Mouse (Mus musculus): ENCODE data around the gene Mfap5.
"Not testable (repeated sequence)": the region's sequence is repeated elsewhere in the genome, so short reads cannot be mapped to it uniquely, and the experiment has no call there.

Mfap5 gene

DNA sequence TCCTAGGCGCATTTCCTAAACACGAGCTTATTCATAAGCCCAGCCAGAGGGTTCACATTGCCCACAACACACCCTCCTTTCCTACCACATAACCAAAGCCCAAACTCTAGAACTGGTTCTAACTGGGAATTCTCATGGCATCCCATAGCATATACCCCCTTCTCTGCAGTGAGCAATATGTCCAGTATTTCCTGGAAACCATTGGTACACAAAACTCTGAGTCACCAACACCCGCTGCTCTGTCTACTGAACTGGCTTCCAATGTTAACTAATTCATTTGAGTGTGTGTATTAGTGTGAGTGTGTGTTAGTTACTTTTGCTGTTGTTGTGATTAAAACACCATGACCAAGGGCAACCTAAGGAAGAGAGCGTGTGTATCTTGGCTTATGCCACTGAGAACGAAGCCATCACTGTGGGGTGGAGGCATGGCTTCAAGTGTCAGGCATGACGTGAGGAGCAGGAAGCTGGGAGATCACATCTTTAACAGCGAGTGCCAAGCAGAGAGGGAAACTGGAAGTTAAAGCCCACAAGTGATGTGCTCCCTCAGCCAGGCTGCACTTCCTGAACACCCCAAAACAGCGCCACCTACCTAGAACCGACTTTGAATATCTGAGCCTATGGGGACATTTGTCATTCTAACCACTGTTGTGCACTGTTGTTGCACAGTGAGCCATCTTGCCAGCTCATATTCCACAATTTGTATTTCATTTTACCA, 59.6 kb downstream of the Mfap5 start:
- no peak for DNase-seq

DNA sequence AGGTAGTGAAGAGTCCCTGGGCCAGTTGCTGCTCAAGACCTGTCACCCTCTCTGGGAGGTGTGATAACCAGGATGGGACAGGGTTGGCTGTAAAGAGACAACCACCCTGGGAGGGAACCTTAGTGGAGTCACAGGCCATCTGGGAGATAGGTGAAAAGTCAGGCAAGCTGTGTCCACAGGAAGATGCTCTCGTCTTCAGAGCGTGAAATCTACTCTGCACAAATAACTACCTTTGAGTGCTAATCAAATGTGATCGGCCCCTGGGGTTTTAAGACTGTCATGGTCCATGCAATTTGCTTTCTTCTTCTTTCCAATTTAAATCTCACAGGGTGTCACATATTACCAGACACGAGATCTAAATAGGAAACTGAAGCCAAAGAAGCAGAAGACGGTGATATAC, 63.5 kb downstream of the Mfap5 start:
- DNase-seq: no peak

DNA sequence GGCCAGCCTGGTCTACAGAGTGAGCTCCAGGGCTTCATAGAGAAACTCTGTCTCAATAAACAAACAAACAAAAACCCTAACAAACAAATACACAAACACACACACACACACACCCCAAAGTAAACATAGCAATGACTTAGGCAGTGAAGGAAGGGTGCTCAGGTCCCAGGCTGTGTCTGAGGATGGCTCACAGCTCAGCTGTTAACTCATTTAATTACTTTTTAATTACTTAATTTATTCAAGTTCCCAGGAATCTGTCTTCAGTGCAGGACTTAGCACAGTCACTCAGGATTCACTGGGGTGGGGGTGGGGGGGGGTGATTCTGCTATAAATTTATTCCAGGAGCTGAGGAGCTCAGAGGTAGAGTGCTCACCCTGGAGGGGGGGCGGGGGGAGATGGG, 64.1 kb downstream of the Mfap5 start:
- no peak for DNase-seq

DNA sequence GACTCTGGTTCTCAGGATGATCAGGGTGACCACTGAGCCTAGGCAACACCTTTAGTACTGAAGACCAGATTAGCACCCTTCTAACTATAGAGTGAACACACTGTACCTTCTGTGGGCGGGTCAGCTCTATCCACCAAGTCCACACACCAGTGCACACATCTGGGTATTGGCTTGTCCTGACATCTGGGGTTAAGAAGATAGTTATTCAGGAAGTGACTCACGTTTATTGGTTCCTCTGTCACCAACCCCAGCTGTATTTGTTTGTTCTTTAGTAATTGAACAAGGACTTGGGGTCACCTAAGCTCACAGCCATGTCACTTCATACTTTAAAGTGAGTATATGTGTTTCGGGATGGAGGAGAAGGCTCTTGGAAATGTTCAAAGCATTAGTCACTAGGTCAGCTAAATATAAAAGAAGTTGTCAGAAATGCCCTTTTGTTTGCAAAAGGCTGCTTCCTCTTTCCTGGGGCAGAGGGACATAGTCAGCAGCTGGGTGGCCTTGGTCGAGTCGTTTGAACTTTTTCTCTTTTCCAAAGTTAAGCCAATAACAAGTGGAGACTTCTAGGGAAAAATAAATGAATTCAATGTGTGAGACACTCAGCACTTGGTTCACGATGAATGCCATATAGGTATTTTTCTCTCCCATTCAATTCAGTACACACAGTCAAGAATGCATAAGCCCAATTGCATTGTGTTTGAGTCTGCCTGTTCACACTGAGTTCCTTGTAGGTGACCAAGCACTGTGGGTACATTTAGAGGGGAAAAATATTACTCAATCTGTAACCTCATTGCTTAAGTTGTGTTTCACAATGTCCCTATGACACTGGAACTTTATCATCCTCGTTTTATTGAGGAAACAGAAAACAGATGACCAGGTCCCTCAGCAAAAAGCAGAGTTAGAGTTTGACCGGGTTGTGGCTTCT, 65.3 kb downstream of the Mfap5 start:
- DNase-seq: no peak

DNA sequence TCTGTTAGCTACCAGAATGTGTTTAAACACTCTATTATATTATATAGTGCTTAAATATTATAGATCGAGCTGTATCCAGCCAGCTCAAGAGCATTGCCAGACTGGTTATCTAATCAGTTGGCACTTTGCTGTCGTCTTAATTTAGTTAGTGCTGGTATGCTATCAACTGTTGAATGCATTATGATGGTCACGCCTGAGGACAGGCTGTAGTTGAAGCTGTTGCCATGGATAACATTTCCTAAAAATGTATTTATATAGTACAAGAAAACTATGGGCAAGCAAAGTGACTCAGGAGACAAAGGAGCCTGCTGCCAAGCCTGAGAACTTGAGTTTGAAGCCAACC, 65.9 kb downstream of the Mfap5 start:
- DNase-seq: no peak

DNA sequence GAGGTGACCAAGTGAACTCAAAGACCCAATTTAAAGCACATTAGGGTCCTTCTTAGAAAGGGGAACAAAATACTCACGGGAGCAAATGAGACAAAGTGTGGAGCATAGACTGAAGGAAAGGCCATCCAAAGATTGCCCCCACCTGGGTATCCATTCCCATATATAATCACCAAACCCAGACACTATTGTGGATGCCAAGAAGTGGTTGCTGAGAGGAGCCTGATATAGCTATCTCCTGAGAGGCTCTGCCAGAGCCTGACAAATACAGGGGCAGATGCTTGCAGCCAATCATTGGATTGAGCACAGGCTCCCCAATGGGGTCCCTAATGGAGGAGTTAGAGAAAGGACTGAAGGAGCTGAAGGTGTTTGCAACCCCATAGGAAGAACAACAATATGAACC, 69.4 kb downstream of the Mfap5 start:
- DNase-seq: not testable (repeated sequence)

DNA sequence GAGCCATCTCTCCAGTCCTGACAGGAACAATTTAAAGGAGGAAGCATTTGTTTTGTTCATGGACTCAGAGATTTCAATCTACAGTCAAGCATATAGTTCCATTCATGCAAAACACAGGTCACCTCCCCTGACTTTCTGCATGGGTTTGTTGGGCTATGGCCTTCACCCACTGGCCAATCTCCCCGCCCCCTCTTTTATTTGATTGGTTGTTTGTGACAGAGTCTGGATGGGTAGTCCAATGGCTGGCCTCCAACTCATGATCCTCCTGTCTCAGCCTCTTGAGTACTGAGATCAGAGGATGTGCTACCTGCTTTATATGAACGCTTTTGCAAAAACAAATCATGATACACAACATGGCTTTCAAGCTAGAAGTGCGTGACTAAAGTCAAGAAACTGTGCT, 71.4 kb downstream of the Mfap5 start:
- no peak for DNase-seq

Data from liver (tissue).